Mouse (Mus musculus): ENCODE results near the gene Zfp536.

Zfp536 gene

GRCm38 (mm10) chr7:37542951-37543350 is 230.5 kb downstream of the Zfp536 start:
- ChIA-PET POLR2A (interaction anchor here in 1 of 4 experiments (0.9 kb wide), 2 partner anchors 9 to 11 kb away, joined by 3 to 4 read pairs; no protein-coding TSS in a partner anchor), CTCF (interaction anchor here in 2 of 4 experiments (0.6 to 0.7 kb wide), 2 partner anchors 59 to 1474 kb away, joined by 3 to 5 read pairs; no protein-coding TSS in a partner anchor)

GRCm38 (mm10) chr7:37531166-37531565 is 242.3 kb downstream of the Zfp536 start:
- CTCF ChIA-PET = no interaction called here
- POLR2A ChIA-PET = interaction anchor here in 1 of 4 experiments (1.1 to 1.5 kb wide), 2 partner anchors 9 to 31 kb away, joined by 3 to 5 read pairs; no protein-coding TSS in a partner anchor

GRCm38 (mm10) chr7:37528311-37528710 is 245.1 kb downstream of the Zfp536 start:
- ChIA-PET POLR2A (no interaction called here), CTCF (interaction anchor here in 1 of 4 experiments (0.6 kb wide), 1 partner anchor 1683 kb away, joined by 3 read pairs; no protein-coding TSS in a partner anchor)

- POLR2A ChIA-PET = no interaction called here
- CTCF ChIA-PET = no interaction called here
Observed at GRCm38 (mm10) chr7:37527890-37528289, 245.6 kb downstream of the Zfp536 start.

GRCm38 (mm10) chr7:37521407-37521806 is 252.0 kb downstream of the Zfp536 start:
- ChIA-PET POLR2A (no interaction called here), CTCF (no interaction called here)

GRCm38 (mm10) chr7:37510933-37511675 is 262.3 kb downstream of the Zfp536 start:
- ChIA-PET CTCF (no interaction called here), POLR2A (interaction anchor here in 1 of 4 experiments (0.6 to 1.2 kb wide), 2 partner anchors 14 to 76 kb away, joined by 3 read pairs; no protein-coding TSS in a partner anchor)

- CTCF ChIA-PET = interaction anchor here in 3 of 4 experiments (0.5 to 0.7 kb wide), 4 partner anchors 25 to 676 kb away, joined by 3 to 16 read pairs (median 4); no protein-coding TSS in a partner anchor
- POLR2A ChIA-PET = interaction anchor here in 1 of 4 experiments (0.6 kb wide), 1 partner anchor 264 kb away, joined by 4 read pairs; no protein-coding TSS in a partner anchor
Observed at GRCm38 (mm10) chr7:37509700-37510099, 263.7 kb downstream of the Zfp536 start.

GRCm38 (mm10) chr7:37505548-37505947 is 267.9 kb downstream of the Zfp536 start:
- CTCF ChIA-PET = interaction anchor here in 1 of 4 experiments (0.9 kb wide), 2 partner anchors 9 to 132 kb away, joined by 3 read pairs; no protein-coding TSS in a partner anchor

GRCm38 (mm10) chr7:37505096-37505495 is 268.3 kb downstream of the Zfp536 start:
- ChIA-PET CTCF (interaction anchor here in 1 of 4 experiments (0.9 kb wide), 2 partner anchors 9 to 131 kb away, joined by 3 read pairs; no protein-coding TSS in a partner anchor), POLR2A (interaction anchor here in 2 of 4 experiments (0.6 to 1.3 kb wide), 4 partner anchors 9 to 870 kb away, joined by 3 to 5 read pairs (median 4); no protein-coding TSS in a partner anchor)

More at GRCm38 (mm10) chr7:37505548-37505947, 267.9 kb downstream of the Zfp536 start:
- POLR2A ChIA-PET = interaction anchor here in 2 of 4 experiments (0.6 to 1.3 kb wide), 4 partner anchors 9 to 871 kb away, joined by 3 to 5 read pairs (median 4); no protein-coding TSS in a partner anchor

- CTCF ChIA-PET = no interaction called here
Observed at GRCm38 (mm10) chr7:37498881-37499280, 274.6 kb downstream of the Zfp536 start.

GRCm38 (mm10) chr7:37496491-37496890 is 276.9 kb downstream of the Zfp536 start:
- POLR2A ChIA-PET = interaction anchor here in 3 of 4 experiments (0.9 to 1.9 kb wide), 5 partner anchors 9 to 29 kb away, joined by 3 to 13 read pairs (median 4); no protein-coding TSS in a partner anchor
- CTCF ChIA-PET = interaction anchor here in 1 of 4 experiments (0.6 kb wide), 1 partner anchor 578 kb away, joined by 6 read pairs; no protein-coding TSS in a partner anchor

More at GRCm38 (mm10) chr7:37498881-37499280, 274.6 kb downstream of the Zfp536 start:
- POLR2A ChIA-PET = interaction anchor here in 1 of 4 experiments (1.1 kb wide), 1 partner anchor 14 kb away, joined by 3 read pairs; no protein-coding TSS in a partner anchor

GRCm38 (mm10) chr7:37490312-37490711 is 283.1 kb downstream of the Zfp536 start:
- ChIA-PET CTCF (no interaction called here), POLR2A (interaction anchor here in 1 of 4 experiments (1.3 kb wide), 1 partner anchor 20 kb away, joined by 3 read pairs; no protein-coding TSS in a partner anchor)

GRCm38 (mm10) chr7:37484946-37485345 is 288.5 kb downstream of the Zfp536 start:
- CTCF ChIA-PET = interaction anchor here in 1 of 4 experiments (0.5 kb wide), 1 partner anchor 52 kb away, joined by 3 read pairs; no protein-coding TSS in a partner anchor
- POLR2A ChIA-PET = interaction anchor here in 3 of 4 experiments (0.6 to 2.6 kb wide), 6 partner anchors 9 to 16 kb away, joined by 3 to 8 read pairs (median 4); no protein-coding TSS in a partner anchor

GRCm38 (mm10) chr7:37482564-37482963 is 290.9 kb downstream of the Zfp536 start:
- CTCF ChIA-PET = interaction anchor here in 2 of 4 experiments (0.7 to 3.8 kb wide), 3 partner anchors 83 to 453 kb away, joined by 3 to 16 read pairs (median 3); no protein-coding TSS in a partner anchor

GRCm38 (mm10) chr7:37481165-37481564 is 292.3 kb downstream of the Zfp536 start:
- ChIA-PET CTCF (interaction anchor here in 3 of 4 experiments (0.6 to 3.8 kb wide), 6 partner anchors 15 to 202 kb away, joined by 3 to 16 read pairs (median 3); no protein-coding TSS in a partner anchor), POLR2A (interaction anchor here in 2 of 4 experiments (0.6 to 2.5 kb wide), 4 partner anchors 14 to 115 kb away, joined by 3 to 11 read pairs (median 5); no protein-coding TSS in a partner anchor)

More at GRCm38 (mm10) chr7:37482564-37482963, 290.9 kb downstream of the Zfp536 start:
- POLR2A ChIA-PET = interaction anchor here in 1 of 4 experiments (1.6 to 2.5 kb wide), 2 partner anchors 16 to 108 kb away, joined by 4 to 6 read pairs; no protein-coding TSS in a partner anchor

- CTCF ChIA-PET = interaction anchor here in 1 of 4 experiments (0.9 kb wide), 1 partner anchor 103 kb away, joined by 3 read pairs; no protein-coding TSS in a partner anchor
- POLR2A ChIA-PET = interaction anchor here in 3 of 4 experiments (0.9 to 5.3 kb wide), 13 partner anchors 9 to 108 kb away, joined by 3 to 116 read pairs (median 5); no protein-coding TSS in a partner anchor
Observed at GRCm38 (mm10) chr7:37477309-37477708, 296.1 kb downstream of the Zfp536 start.

- CTCF ChIA-PET = interaction anchor here in 3 of 4 experiments (0.6 to 1.3 kb wide), 12 partner anchors 8 to 1816 kb away, joined by 3 to 9 read pairs (median 4); no protein-coding TSS in a partner anchor
Observed at GRCm38 (mm10) chr7:37475485-37475884, 298.0 kb downstream of the Zfp536 start.

GRCm38 (mm10) chr7:37474284-37474683 is 299.2 kb downstream of the Zfp536 start:
- CTCF ChIA-PET = interaction anchor here in 3 of 4 experiments (0.6 to 1.3 kb wide), 4 partner anchors 27 to 673 kb away, joined by 3 to 6 read pairs (median 4); no protein-coding TSS in a partner anchor
- POLR2A ChIA-PET = interaction anchor here in 3 of 4 experiments (0.6 to 5.3 kb wide), 10 partner anchors 7 to 823 kb away, joined by 3 to 116 read pairs (median 8); no protein-coding TSS in a partner anchor

More at GRCm38 (mm10) chr7:37475485-37475884, 298.0 kb downstream of the Zfp536 start:
- POLR2A ChIA-PET = interaction anchor here (0.6 to 5.3 kb wide), 52 partner anchors 8 to 752 kb away, joined by 3 to 116 read pairs (median 4); partner anchors contain the start of gene Plekhf1 (in 1 of the 4)

Data from embryonic stem cell, embryonic (primary cell).